Comparison of ENCODE assay signal across 9 mouse cellular contexts in the genomic region with DNA sequence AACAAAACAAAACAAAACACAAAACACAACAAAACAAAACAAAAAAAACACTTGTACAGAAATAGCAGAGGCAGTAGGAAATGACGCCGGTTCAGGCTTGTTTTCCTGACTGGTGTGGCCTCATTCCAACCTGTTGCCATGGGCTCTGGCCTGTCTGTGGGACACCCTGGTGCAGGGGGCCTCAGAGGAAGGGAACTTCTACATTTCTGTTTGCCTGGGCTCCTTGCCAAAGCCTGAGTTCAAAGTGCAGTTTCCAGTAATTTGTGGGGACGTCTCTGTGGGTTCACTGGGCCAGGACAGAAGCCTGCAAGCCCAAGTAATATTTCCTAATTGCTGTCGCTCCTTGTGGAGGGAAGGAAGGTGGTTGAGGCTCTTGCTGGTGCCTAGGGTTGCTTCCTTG. TPM values are rescaled to one million over a fixed set of nuclear protein-coding genes. Genes with fewer than 3 reads are reported as not detected.
DNase-seq lines count a peak whose midpoint lies in the region; ATAC-seq lines count a peak whose summit lies in the region.
"Had no signal": no experiment of that assay in that cellular context is flagged by ENCODE, and none has a peak within 500 bp of the region (broad histone marks: within the 10 kb centered on the region; RNA-seq: fewer than 3 reads in every experiment).

No protein-coding gene starts in this region.

- peak overlapping the region; percentile 5; the same call in 1 of the 2 replicates for H3K27ac ChIP-seq in lung, embryonic 15.5 days

- 10% methylated on average over 4 of the region's 4 CpGs for WGBS in lung, embryonic 15.5 days

- peak; percentile 49 for DNase-seq in layer of hippocampus, adult 9-11 months
- DNase-seq in layer of hippocampus, adult 8-10 months (ENCODE audit: low spot score in 2 of 2), result no peak
- DNase-seq in adrenal gland, adult (ENCODE audit: inconsistent age in 2 of 2, low spot score in 1 of 2), result peak; percentile 82 to 88
- peak; percentile 87 to 91 for DNase-seq in heart, adult 9 months (ENCODE audit: low spot score in 2 of 2)
- DNase-seq in kidney, adult 8-10 months, result peak; percentile 91 to 93
- DNase-seq in testis, postnatal 10 days (ENCODE audit: low spot score), result peak; percentile 57
- no peak for DNase-seq in cerebellum, postnatal 36 days

- H3K9me3 ChIP-seq in lung, embryonic 15.5 days, result no peaks in the 10 kb centered on the region

- H3K4me3 ChIP-seq in lung, embryonic 15.5 days, result no peak overlapping the region

- no peak overlapping the region for H3K4me2 ChIP-seq in lung, embryonic 15.5 days

- ATAC-seq in lung, embryonic 15.5 days (ENCODE audit: borderline replicate concordance, extremely low read depth, low FRiP score, low TSS enrichment), result no peak

- peaks cover 20% of the 10 kb centered on the region; the same call in 1 of the 2 replicates for H3K27me3 ChIP-seq in lung, embryonic 15.5 days

- H3K9ac ChIP-seq in lung, embryonic 15.5 days, result no peak overlapping the region

- peaks cover 44% of the 10 kb centered on the region for H3K4me1 ChIP-seq in lung, embryonic 15.5 days

- no peaks in the 10 kb centered on the region for H3K36me3 ChIP-seq in lung, embryonic 15.5 days

RNA-seq across cellular contexts. Expression of gene Gm5148, which starts 4.9 kb away (rescaled TPM):
- total RNA-seq in layer of hippocampus, adult 8-10 months (2022), result 1 to 10 TPM; 4.3 to 5.8 (median 4.8) TPM
- 4.7 and 5.8 TPM in 2 replicates for polyA plus RNA-seq in lung, embryonic 15.5 days (2015; fragmentation: Nextera tagmentation; extraction: Ambion mirVana)
- total RNA-seq: gastrocnemius, postnatal 36 days had no signal

Comparison
In these comparisons a context has a peak if more than half of its experiments do, and no peak if none do; other contexts are left out.
1. DNase-seq: peak in layer of hippocampus, adult 9-11 months (single experiment), adrenal gland, adult (2 of 2), heart, adult 9 months (2 of 2), kidney, adult 8-10 months (2 of 2) and testis, postnatal 10 days (single experiment); none in layer of hippocampus, adult 8-10 months (0 of 2) and cerebellum, postnatal 36 days (0 of 2).